Comparison of ENCODE assay signal across 7 mouse cellular contexts in genomic region chr2:118203739-118204461, GRCm38 (mm10). TPM values are rescaled to one million over a fixed set of nuclear protein-coding genes. Genes with fewer than 3 reads are reported as not detected.
DNase-seq lines count a peak whose midpoint lies in the region; ATAC-seq and TF ChIP-seq lines count a peak whose summit lies in the region.

No protein-coding gene starts in this region.

- no peak overlapping the region for H3K27ac ChIP-seq in cerebellum, adult 2 months (ENCODE audit: insufficient read depth, low read length)
- H3K27ac ChIP-seq in embryonic facial prominence, embryonic 13.5 days = no peak overlapping the region
- peak overlapping the region; percentile 80 for H3K27ac ChIP-seq in hindbrain, embryonic 15.5 days (replicated peaks)
- H3K27ac ChIP-seq in thymus, adult 2 months (ENCODE audit: control insufficient read depth, insufficient read depth, low read length) = no peak overlapping the region

- 8% methylated on average over 16 of the region's 16 CpGs for WGBS in cerebellum, adult 2 months
- WGBS in embryonic facial prominence, embryonic 13.5 days = 15% methylated on average over 16 of the region's 16 CpGs
- WGBS in hindbrain, embryonic 15.5 days = 8% methylated on average over 16 of the region's 16 CpGs
- WGBS in thymus, adult 2 months = 48% methylated on average over 16 of the region's 16 CpGs

- no peaks in the 10 kb centered on the region; the same call in 1 of the 2 replicates for H3K27me3 ChIP-seq in cerebellum, adult 2 months (ENCODE audit: control insufficient read depth, insufficient read depth, low read length)
- no peaks in the 10 kb centered on the region; the same call in 1 of the 2 replicates for H3K27me3 ChIP-seq in embryonic facial prominence, embryonic 13.5 days
- no peaks in the 10 kb centered on the region for H3K27me3 ChIP-seq in hindbrain, embryonic 15.5 days
- no peaks in the 10 kb centered on the region for H3K27me3 ChIP-seq in thymus, adult 2 months (ENCODE audit: control insufficient read depth, insufficient read depth, low read length)

- peak overlapping the region; percentile 31 for H3K4me2 ChIP-seq in embryonic facial prominence, embryonic 13.5 days
- peak overlapping the region; percentile 45 for H3K4me2 ChIP-seq in hindbrain, embryonic 15.5 days

- no peaks in the 10 kb centered on the region for H3K4me1 ChIP-seq in cerebellum, adult 2 months (ENCODE audit: control insufficient read depth, insufficient read depth, low read length)
- peaks cover 22% of the 10 kb centered on the region for H3K4me1 ChIP-seq in embryonic facial prominence, embryonic 13.5 days
- H3K4me1 ChIP-seq in hindbrain, embryonic 15.5 days (replicated peaks) = peaks cover 42% of the 10 kb centered on the region
- no peaks in the 10 kb centered on the region for H3K4me1 ChIP-seq in thymus, adult 2 months (replicated peaks; ENCODE audit: control insufficient read depth, insufficient read depth, low read length)

- TF ChIP-seq CTCF in cerebellum, adult 2 months (IDR thresholded peaks at IDR 0.05; ENCODE audit: borderline replicate concordance, insufficient read depth, low read depth, low read length) = no peak
- no peak for TF ChIP-seq CTCF in thymus, adult 2 months (IDR thresholded peaks at IDR 0.05; ENCODE audit: borderline replicate concordance, control insufficient read depth, extremely low read depth, insufficient read depth, low read length, poor library complexity)

- ATAC-seq in embryonic facial prominence, embryonic 13.5 days (ENCODE audit: insufficient number of reproducible peaks, insufficient read depth, low FRiP score, low TSS enrichment, low read depth) = no peak
- ATAC-seq in hindbrain, embryonic 15.5 days (ENCODE audit: low FRiP score, low read depth) = peak; percentile 87

- peak; percentile 10 to 39 for DNase-seq in cerebellum, adult 2 months
- DNase-seq in layer of hippocampus, postnatal 36 days = peak; percentile 45 to 65
- peak; percentile 43 for DNase-seq in neural tube, embryonic 10.5 days (ENCODE audit: extremely low spot score, low spot score)
- DNase-seq in thymus, adult 2 months = no peak
- no peak for DNase-seq in natural killer cell, adult 2 months (ENCODE audit: low spot score in 2 of 2)

- TF ChIP-seq POLR2A in cerebellum, adult 2 months (IDR thresholded peaks at IDR 0.05; ENCODE audit: borderline replicate concordance, insufficient read depth, low read length) = no peak
- TF ChIP-seq POLR2A in thymus, adult 2 months (IDR thresholded peaks at IDR 0.05; ENCODE audit: control insufficient read depth, extremely low read depth, insufficient read depth, low read length, poor library complexity) = no peak

- no peak overlapping the region for H3K9ac ChIP-seq in embryonic facial prominence, embryonic 13.5 days
- H3K9ac ChIP-seq in hindbrain, embryonic 15.5 days = no peak overlapping the region

- H3K36me3 ChIP-seq in embryonic facial prominence, embryonic 13.5 days = no peaks in the 10 kb centered on the region
- H3K36me3 ChIP-seq in hindbrain, embryonic 15.5 days = no peaks in the 10 kb centered on the region
- H3K36me3 ChIP-seq in thymus, adult 2 months (ENCODE audit: control insufficient read depth, insufficient read depth, low read length) = no peaks in the 10 kb centered on the region

- no peaks in the 10 kb centered on the region for H3K9me3 ChIP-seq in embryonic facial prominence, embryonic 13.5 days
- H3K9me3 ChIP-seq in hindbrain, embryonic 15.5 days = no peaks in the 10 kb centered on the region

- no peak overlapping the region for H3K4me3 ChIP-seq in cerebellum, adult 2 months (replicated peaks; ENCODE audit: insufficient read depth, low read depth, low read length)
- no peak overlapping the region for H3K4me3 ChIP-seq in embryonic facial prominence, embryonic 13.5 days
- H3K4me3 ChIP-seq in hindbrain, embryonic 15.5 days = no peak overlapping the region
- H3K4me3 ChIP-seq in thymus, adult 2 months (ENCODE audit: control insufficient read depth, insufficient read depth, low read length) = no peak overlapping the region

RNA-seq across cellular contexts. Expression of gene Fsip1, which starts 52.9 kb away (rescaled TPM):
- polyA plus RNA-seq in cerebellum, adult 2 months (2012; rRNA removed) = 0.36 and 0.38 TPM in 2 replicates
- polyA plus RNA-seq in embryonic facial prominence, embryonic 13.5 days (2015; fragmentation: Nextera tagmentation; extraction: Ambion mirVana) = 0.79 and 1.5 TPM in 2 replicates
- polyA plus RNA-seq in hindbrain, embryonic 15.5 days (2015; fragmentation: Nextera tagmentation; extraction: Ambion mirVana) = 2.8 and 3.4 TPM in 2 replicates
- under 1 TPM; 0.52 to 0.88 TPM for total RNA-seq in layer of hippocampus, postnatal 36 days (2021)
- not detected in 2 replicates for polyA plus RNA-seq in thymus, adult 2 months (2012; rRNA removed)

Comparison
In these comparisons a context has a peak if more than half of its experiments do, and no peak if none do; other contexts are left out.
1. DNase-seq: peak in cerebellum, adult 2 months (2 of 2), layer of hippocampus, postnatal 36 days (2 of 2) and neural tube, embryonic 10.5 days (single experiment); none in thymus, adult 2 months (single experiment) and natural killer cell, adult 2 months (0 of 2).